Mouse (Mus musculus) left cerebral cortex, adult 11 months (tissue): ENCODE data around the gene Donson.

Experiments
- DNase-seq: peaks from one replicate; pipeline ENCODE4 v3.0.0; 2022; ENCODE audit warnings: low spot score

Gene Donson

GRCm38 (mm10) chr16:91640171-91640570 is 48.4 kb downstream of the Donson start:
- no peak for DNase-seq

DNA sequence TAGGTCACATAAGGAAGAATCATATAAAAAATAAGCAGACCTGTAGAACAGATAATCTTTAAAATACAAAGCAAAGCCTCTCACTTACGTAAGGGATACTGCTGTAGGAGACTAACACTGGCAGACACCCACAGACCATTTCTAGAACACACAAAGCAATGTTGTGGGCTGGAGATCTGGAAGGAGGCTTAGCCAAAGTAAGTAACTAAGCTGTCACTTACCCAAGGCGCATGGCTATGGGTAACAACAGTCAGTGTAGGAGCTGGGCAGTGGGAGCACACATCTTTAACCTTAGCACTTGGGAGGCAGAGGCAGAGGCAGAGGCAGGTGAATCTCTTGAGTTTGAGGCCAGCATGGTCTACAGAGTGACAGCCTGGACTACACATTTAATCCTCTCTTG is 48.9 kb downstream of the Donson start:
- DNase-seq = no peak

DNA sequence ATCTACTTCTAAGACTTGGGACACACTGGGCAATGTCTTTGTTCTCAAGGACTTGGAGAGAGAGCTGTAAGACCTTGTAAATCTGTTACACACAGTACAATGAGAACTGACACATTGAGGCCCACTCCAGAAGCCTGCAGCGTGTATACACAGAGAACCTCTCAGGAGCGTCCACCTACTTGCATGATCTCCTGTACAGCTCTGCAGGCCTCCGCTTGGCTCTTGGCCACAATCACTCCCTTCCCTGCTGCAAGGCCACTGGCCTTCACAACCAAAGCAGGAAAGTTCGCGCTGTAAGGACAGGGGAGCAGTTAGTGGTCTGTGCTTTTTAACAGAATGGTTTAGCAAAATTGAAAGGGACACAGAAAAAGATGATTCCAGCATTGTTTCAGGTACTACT is 49.4 kb downstream of the Donson start:
- no peak for DNase-seq

DNA sequence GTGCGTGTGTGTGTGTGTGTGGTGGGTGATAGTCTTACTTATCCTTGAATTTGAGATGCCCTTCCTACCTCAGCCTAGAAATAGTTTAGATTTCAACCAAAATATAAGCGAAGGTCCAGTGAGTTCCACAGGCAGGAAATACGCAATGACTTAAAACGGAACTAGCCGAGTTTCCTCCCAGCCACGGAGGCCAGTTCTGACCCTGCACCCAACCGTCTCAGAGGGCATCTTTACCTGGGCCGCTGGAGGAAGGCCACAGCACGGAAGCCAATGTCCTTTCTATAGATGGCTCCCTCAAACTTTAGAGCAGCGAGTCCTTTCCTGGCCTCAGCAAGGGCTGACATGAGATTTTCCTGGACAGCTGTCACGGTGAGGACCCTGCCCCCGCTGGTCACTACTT is 54.9 kb downstream of the Donson start:
- no peak for DNase-seq

DNA sequence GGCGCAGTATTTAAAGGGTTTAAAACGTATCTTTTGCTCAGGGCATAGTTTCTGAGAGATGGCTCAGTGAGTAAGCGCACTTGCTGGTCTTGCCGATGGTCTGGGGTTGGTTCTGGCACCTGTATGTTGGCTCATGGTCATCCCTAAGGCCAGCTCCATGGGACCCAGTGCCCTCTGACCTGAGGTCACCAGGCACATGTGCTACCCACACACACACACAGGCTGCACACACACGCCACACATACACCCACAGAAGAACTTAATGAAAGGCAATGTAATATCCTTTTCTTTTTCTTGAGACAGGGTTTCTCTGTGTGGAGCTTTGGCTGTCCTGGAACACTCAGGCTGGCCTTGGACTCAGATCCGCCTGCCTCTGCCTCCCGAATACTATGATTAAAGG is 55.6 kb downstream of the Donson start:
- no peak for DNase-seq

- DNase-seq = no peak
Observed at GRCm38 (mm10) chr16:91632439-91632838, 56.1 kb downstream of the Donson start.

DNA sequence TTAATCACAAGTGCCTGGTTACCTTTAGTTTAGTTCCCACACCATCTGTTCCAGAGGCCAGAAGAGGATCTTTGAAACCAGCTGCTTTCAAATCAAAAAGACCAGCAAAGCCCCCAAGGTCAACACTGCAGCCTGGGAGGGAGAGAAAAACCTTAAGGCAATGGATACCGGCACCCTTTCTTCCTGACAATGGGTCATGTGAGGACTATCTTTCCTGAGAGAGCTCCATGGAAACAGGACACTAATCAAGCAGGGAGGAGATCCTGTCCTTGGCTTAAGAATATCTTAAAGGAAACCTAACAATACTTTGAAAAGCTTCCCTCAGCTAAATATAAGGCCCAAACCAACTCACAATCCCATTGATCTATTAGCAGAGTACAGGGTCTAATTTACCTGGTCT is 58.0 kb downstream of the Donson start:
- no peak for DNase-seq

- DNase-seq = no peak
Observed at GRCm38 (mm10) chr16:91629749-91630148, 58.8 kb downstream of the Donson start.

DNA sequence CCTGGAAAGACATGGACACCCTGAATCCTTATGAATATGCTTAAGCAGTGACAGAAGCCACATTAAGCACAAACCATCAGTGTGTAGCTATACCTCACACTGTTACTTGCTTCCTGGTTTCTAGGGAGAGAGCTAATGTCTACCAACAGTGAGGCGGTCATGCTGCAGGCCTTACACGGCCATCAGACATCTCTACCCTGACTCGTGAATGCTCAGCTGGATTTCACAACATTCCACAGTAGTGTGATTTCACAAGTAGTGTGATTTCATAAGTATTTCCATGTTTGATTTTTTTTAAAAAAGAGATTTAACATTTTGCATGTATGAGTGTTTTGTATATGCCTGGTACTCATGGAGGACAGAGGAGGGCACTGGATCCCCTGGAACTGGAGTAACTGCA is 59.9 kb downstream of the Donson start:
- DNase-seq = no peak

GRCm38 (mm10) chr16:91627831-91628230 is 60.7 kb downstream of the Donson start:
- no peak for DNase-seq
